Mouse (Mus musculus) testis, adult 2 months (tissue): ENCODE measurements around the gene Il3. TPM values are rescaled to one million over a fixed set of nuclear protein-coding genes. Genes with fewer than 3 reads are reported as not detected.
"Not testable (repeated sequence)": the region's sequence is repeated elsewhere in the genome, so short reads cannot be mapped to it uniquely, and the experiment has no call there.

Experiments
- H3K27ac ChIP-seq: fragments of 200-500 bp; 2 replicates; pipeline ENCODE4 v1.5.1; 2012; ENCODE audit warnings: low read depth, low read length; ENCODE audit not compliant: control insufficient read depth, insufficient read depth
- H3K27me3 ChIP-seq: fragments of 200-500 bp; 2 replicates; pipeline ENCODE4 v1.6.1; 2012; ENCODE audit warnings: mild to moderate bottlenecking, low read length, moderate library complexity; ENCODE audit not compliant: control insufficient read depth, insufficient read depth
- H3K36me3 ChIP-seq: fragments of 200-500 bp; 2 replicates; pipeline ENCODE4 v1.6.1; 2012; ENCODE audit warnings: mild to moderate bottlenecking, low read length; ENCODE audit not compliant: control insufficient read depth, insufficient read depth
- H3K4me1 ChIP-seq: fragments of 200-500 bp; 2 replicates; pipeline ENCODE4 v1.6.1; 2012; ENCODE audit warnings: low read length; ENCODE audit not compliant: control insufficient read depth, insufficient read depth
- H3K4me3 ChIP-seq: fragments of 200-500 bp; 2 replicates; pipeline ENCODE4 v1.5.1; 2012; ENCODE audit warnings: low read depth, mild to moderate bottlenecking, low read length, moderate library complexity, mixed read lengths; ENCODE audit not compliant: control insufficient read depth
- CTCF ChIP-seq: fragments of 200-500 bp; IDR thresholded peaks from 2 replicates; pipeline ENCODE4 v1.5.1; 2012; ENCODE audit warnings: low read depth, mild to moderate bottlenecking, inconsistent platforms, low read length, moderate library complexity; ENCODE audit not compliant: control insufficient read depth, insufficient read depth, insufficient replicate concordance
- POLR2A ChIP-seq: fragments of 200-500 bp; IDR thresholded peaks from 2 replicates; pipeline ENCODE4 v1.6.1; 2012; ENCODE audit warnings: low read depth, mild to moderate bottlenecking, inconsistent platforms, low read length, moderate library complexity; ENCODE audit not compliant: control insufficient read depth
- polyA plus RNA-seq: library from polyadenylated mRNA; depleted of rRNA; stranded (reverse); fragments of >200 nt; gene quantifications from 2 replicates; pipeline ENCODE4 v1.2.3, GENCODE M21; 2012

Il3 gene
- polyA plus RNA-seq, 1 experiment, result not detected

- TF ChIP-seq POLR2A (no peak), CTCF (no peak)
- Histone ChIP-seq H3K27ac (no peak overlapping the region), H3K36me3 (no peaks in the 10 kb centered on the region), H3K27me3 (no peaks in the 10 kb centered on the region), H3K4me3 (no peak overlapping the region), H3K4me1 (peaks cover 5% of the 10 kb centered on the region)
Measured at GRCm38 (mm10) chr11:54298777-54299176, 31.7 kb upstream of the Il3 start.

GRCm38 (mm10) chr11:54297471-54297870 lies 30.4 kb upstream of the Il3 start:
- H3K4me1 ChIP-seq, H3K4me3 ChIP-seq, H3K27ac ChIP-seq, H3K27me3 ChIP-seq, H3K36me3 ChIP-seq: not testable (repeated sequence)

GRCm38 (mm10) chr11:54296734-54297133 lies 29.7 kb upstream of the Il3 start:
- no peak for TF ChIP-seq POLR2A
- TF ChIP-seq CTCF, result no peak
- Histone ChIP-seq H3K4me1 (no peaks in the 10 kb centered on the region), H3K36me3 (no peaks in the 10 kb centered on the region), H3K4me3 (no peak overlapping the region), H3K27me3 (no peaks in the 10 kb centered on the region), H3K27ac (no peak overlapping the region)

GRCm38 (mm10) chr11:54295971-54296370 lies 28.9 kb upstream of the Il3 start:
- TF ChIP-seq POLR2A (no peak), CTCF (no peak)
- Histone ChIP-seq H3K27ac (no peak overlapping the region), H3K4me3 (no peak overlapping the region), H3K36me3 (no peaks in the 10 kb centered on the region), H3K4me1 (no peaks in the 10 kb centered on the region), H3K27me3 (no peaks in the 10 kb centered on the region)

GRCm38 (mm10) chr11:54293980-54294807 lies 27.1 kb upstream of the Il3 start:
- Histone ChIP-seq H3K27ac (no peak overlapping the region), H3K27me3 (no peaks in the 10 kb centered on the region), H3K4me1 (no peaks in the 10 kb centered on the region), H3K36me3 (no peaks in the 10 kb centered on the region), H3K4me3 (no peak overlapping the region)
- TF ChIP-seq POLR2A (no peak), CTCF (no peak)

GRCm38 (mm10) chr11:54292163-54292562 lies 25.1 kb upstream of the Il3 start:
- Histone ChIP-seq H3K36me3 (no peaks in the 10 kb centered on the region), H3K4me1 (no peaks in the 10 kb centered on the region), H3K27me3 (no peaks in the 10 kb centered on the region), H3K4me3 (no peak overlapping the region), H3K27ac (no peak overlapping the region)
- no peak for TF ChIP-seq POLR2A
- no peak for TF ChIP-seq CTCF

GRCm38 (mm10) chr11:54287821-54288453 lies 20.9 kb upstream of the Il3 start:
- no peaks in the 10 kb centered on the region for H3K27me3 ChIP-seq
- TF ChIP-seq POLR2A, result no peak
- no peak for TF ChIP-seq CTCF

More at GRCm38 (mm10) chr11:54287821-54288453, 20.9 kb upstream of the Il3 start:
- H3K4me3 ChIP-seq, result no peak overlapping the region
- no peak overlapping the region for H3K27ac ChIP-seq
- no peaks in the 10 kb centered on the region for H3K4me1 ChIP-seq
- H3K36me3 ChIP-seq, result no peaks in the 10 kb centered on the region
